Mouse (Mus musculus) neutrophil, adult 65 days (primary cell): Measurements from ENCODE around the gene Gm30737. TPM values are rescaled to one million over a fixed set of nuclear protein-coding genes. Genes with fewer than 3 reads are reported as not detected.

ENCODE experiments used
- total RNA-seq: library from RNA; stranded (reverse); gene quantifications from 2 replicates; pipeline ENCODE4 v1.2.4, GENCODE M21; 2023

Gm30737 gene
- total RNA-seq = not detected in 2 replicates

GRCm38 (mm10) chrY:14400410-14400809 lies at the start of gene Gm30737:
Gene Gm30737, plus strand, starts transcription at chrY:14400710.

